Mouse (Mus musculus): ENCODE measurements around the gene Lrrc51.

- no peak for TF ChIP-seq USF1 (IDR thresholded peaks at IDR 0.05; ENCODE audit: low read depth)
- no peak for TF ChIP-seq POLR2A (IDR thresholded peaks at IDR 0.05; ENCODE audit: insufficient read length, low read depth)
- no peak for TF ChIP-seq MYOD1 (IDR thresholded peaks at IDR 0.05; ENCODE audit: control insufficient read depth in 1 of 3, insufficient read length in 2 of 3, low read depth in 2 of 3)
- no peak for TF ChIP-seq REST (IDR thresholded peaks at IDR 0.05; ENCODE audit: insufficient read depth, insufficient read length)
- TF ChIP-seq TCF12 (IDR thresholded peaks at IDR 0.05; ENCODE audit: insufficient read depth, poor library complexity, severe bottlenecking), result no peak
- TF ChIP-seq POLR2AphosphoS2 (IDR thresholded peaks at IDR 0.05; ENCODE audit: insufficient read length, low read depth), result no peak
- no peak for TF ChIP-seq CEBPB (IDR thresholded peaks at IDR 0.05; ENCODE audit: insufficient read depth, poor library complexity, severe bottlenecking)
- no peak for TF ChIP-seq MYOG (IDR thresholded peaks at IDR 0.05; ENCODE audit: control insufficient read depth in 1 of 3, insufficient read depth in 1 of 3, insufficient read length in 2 of 3, low read depth in 2 of 3)
- TF ChIP-seq E2F4 (IDR thresholded peaks at IDR 0.05; ENCODE audit: insufficient read depth), result no peak
- no peak for TF ChIP-seq MAX (IDR thresholded peaks at IDR 0.05; ENCODE audit: low read depth)
- no peak for TF ChIP-seq TCF3 (IDR thresholded peaks at IDR 0.05; ENCODE audit: insufficient read length, low read depth)
Observed at GRCm38 (mm10) chr7:101962829-101963228, 29.1 kb upstream of the Lrrc51 start.

Measured in myocyte (in vitro differentiated cells).